Mouse (Mus musculus) gastrocnemius, postnatal 36 days (tissue): Measurements from ENCODE around the gene Hdac5. TPM values are rescaled to one million over a fixed set of nuclear protein-coding genes. Genes with fewer than 3 reads are reported as not detected.
"Not testable (repeated sequence)": the region's sequence is repeated elsewhere in the genome, so short reads cannot be mapped to it uniquely, and the experiment has no call there.

ENCODE experiments used
- DNase-seq, 2 experiments: peaks; one replicate each; pipeline ENCODE4 v3.0.0; 2022
- intact Hi-C: fragments of 180-260 bp; cut with DNase I; formaldehyde crosslinking; loops from one replicate; pipeline ENCODE4 v1.15.1; 2025
- total RNA-seq, 2 experiments: library from RNA; stranded (reverse); gene quantifications; 2 replicates each; pipeline ENCODE4 v1.2.3; 2021

Gene Hdac5
- total RNA-seq, 2 experiments from 2014 or later, result 62.2 to 78.7 TPM

- intact Hi-C loops, result loop anchor here (2.0 kb wide), 1 partner anchor 59 kb away; the partner anchor contains the start of gene BC030867
- DNase-seq, result peak; percentile 84 to 85
These were observed 40.2 kb downstream of the Hdac5 start, which contains the start of gene G6pc3 for GRCm38 (mm10) chr11:102189461-102190436. G6pc3 (plus strand) TSS chr11:102189620.

- intact Hi-C loops, result loop anchor here (2.0 kb wide), 1 partner anchor 60 kb away; the partner anchor contains the start of gene BC030867
- DNase-seq, result no peak
These were observed 41.0 kb downstream of the Hdac5 start for GRCm38 (mm10) chr11:102188980-102189379.

GRCm38 (mm10) chr11:102186235-102186634 is 43.7 kb downstream of the Hdac5 start:
- no peak for DNase-seq
- intact Hi-C loops, result no loop called here

DNA sequence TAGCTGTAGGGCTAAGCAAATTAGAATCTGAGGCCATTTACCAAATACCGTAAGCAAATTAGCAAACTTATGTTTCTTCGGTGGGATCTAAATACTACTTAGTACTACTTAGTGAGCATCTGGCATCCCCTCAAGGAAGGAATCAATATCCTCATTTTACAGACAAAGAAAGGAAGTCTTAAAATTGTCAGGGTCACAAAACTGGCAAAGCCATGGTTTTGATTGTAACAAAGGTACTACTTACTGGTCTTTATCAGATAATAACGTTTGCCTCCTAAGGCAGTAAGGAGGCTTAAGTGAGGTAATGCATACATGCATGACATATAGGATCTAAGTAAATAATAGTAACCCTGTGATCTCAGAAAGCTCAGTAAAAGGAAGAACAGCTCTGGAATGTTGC is 44.3 kb downstream of the Hdac5 start:
- intact Hi-C loops, result no loop called here
- DNase-seq, result no peak

DNA sequence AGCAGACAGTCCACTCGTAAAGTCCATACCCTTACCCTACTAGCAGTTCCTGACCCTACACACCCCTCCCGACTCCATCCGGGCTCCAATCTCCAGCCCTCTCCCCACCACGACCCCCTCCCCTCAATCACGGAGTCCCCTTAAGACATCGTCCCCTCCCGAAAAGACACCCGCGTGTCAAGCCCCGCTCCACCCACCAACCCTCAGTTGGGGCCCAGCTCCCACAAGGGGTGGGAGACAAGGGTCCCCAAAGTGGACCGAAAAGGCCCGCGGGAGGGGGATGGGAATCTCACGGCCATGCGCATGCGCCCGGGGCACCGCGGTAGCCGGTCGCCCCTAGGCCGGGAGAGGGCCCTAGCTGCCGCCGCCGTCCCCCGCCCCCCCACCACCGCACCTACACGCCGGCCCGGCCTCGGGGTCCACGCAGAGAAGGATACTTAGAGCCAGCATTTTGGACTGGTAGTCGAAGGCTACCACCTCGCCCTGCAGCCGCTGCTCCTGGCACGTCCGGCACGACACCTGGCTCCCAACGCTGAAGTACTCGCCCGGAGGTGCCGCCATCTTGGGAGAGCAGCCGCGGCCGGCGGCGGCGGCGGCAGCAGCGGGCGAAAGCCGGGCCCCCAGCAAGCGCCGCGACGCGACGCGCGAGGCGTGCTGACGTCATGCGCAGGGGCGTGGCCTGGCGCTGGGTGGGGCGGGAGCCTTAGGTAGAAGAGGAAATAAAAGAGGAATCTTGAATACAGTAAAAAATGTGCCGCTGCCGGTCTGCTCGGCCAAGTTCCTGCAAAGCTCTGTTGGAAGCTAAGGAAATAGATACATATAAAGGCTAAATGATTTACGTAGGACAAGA is 45.1 kb downstream of the Hdac5 start, which contains the start of gene Lsm12:
TSS of gene Lsm12 (minus strand) at position 651 of the 850 bp plus-strand sequence.
- intact Hi-C loops, result no loop called here
- DNase-seq, result peak; percentile 92 to 95

DNA sequence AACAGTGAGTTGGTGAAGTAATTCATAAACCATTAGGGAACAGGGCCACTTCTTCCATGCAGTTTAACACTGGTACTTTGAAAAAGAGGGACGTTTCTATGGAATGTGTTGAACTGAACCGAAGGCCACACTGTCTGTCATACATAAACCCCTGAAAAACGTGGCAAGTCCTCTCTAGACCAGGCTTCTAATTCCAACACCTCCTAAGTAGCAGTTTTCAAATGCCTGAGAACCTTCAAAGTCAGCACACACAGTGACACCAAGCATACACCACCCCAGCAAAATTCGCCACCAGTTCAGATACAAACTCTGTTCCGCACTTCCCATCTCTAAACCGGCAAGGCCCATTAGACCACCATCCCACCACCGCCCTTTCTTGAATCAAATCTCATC is 45.7 kb downstream of the Hdac5 start:
- DNase-seq, result no peak
- intact Hi-C loops, result no loop called here

DNA sequence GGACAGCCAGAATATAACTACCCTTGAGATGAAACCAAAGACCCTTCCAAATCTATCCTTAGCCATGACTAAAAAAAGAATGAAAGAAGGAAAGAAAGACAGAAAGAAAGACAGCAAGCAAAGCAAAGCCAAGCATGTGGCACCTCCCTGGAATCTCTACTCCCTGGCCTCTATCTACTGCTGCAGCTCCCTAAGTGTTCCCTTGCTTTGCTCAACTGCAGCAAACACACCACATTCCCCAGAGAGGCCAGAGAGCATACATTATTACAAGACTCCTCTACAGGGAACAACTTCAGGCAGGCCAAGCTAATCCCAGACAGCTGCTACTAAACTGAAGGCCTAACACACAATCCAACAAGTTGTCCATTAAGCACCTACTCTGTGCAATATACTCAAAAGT is 50.1 kb downstream of the Hdac5 start:
- intact Hi-C loops, result no loop called here
- no peak for DNase-seq

DNA sequence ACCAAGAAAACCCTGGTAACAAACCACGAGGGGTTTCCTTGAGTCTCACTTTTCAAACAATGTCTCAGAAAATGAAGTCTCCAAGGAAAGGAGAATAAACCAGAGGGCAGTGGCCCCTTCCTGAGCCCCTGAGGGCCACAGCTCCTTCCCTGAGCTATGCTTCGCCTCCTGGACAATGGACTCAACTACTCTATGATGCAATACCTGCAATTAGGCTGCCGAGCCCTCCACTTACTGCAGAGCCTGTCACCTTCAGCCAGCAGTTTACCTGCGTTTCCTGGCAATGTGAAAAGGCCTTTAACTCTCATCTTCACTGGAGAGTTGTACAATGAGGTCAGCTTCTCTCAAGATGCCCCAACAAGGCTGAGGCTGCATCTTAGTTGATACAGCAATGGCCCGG is 61.3 kb downstream of the Hdac5 start:
- intact Hi-C loops, result no loop called here
- DNase-seq, result no peak

- no peak for DNase-seq
- intact Hi-C loops, result no loop called here
These were observed 62.4 kb downstream of the Hdac5 start for GRCm38 (mm10) chr11:102167539-102167938.

DNA sequence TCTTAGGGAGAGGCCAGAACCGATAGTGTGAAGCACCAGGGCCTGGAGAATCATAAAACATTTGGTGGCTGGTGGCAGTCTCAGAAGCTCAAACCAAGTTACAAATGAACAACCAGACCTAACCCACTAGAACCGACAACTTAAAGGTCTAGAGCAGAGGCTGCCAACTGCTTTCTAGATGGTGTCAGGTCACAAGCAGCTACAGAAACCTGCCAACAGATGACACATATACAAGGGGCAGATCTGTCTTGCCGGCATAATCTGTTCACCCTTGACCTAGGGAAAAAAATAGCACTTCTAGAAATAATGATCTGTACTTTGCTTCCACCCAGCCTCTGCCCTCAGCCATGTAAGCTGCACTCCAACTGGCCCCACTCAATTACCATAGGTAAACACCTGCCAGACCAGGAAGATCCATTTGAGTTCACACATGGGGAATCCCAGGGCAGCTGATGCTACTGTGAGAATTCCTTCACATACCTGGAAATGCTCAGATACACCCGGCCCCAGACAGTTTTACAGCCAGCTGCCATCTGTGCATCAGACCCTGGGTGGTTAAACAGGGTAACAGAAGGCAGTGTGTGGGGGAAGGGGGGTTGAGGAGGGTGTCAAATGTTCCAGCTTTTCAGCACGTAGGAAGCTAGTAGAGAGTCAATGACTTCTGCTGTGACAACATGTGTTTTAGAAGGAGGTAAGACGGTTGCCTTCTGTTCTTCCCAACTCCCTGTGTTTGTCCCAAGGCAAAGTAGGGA is 63.8 kb downstream of the Hdac5 start:
- intact Hi-C loops, result no loop called here
- no peak for DNase-seq

DNA sequence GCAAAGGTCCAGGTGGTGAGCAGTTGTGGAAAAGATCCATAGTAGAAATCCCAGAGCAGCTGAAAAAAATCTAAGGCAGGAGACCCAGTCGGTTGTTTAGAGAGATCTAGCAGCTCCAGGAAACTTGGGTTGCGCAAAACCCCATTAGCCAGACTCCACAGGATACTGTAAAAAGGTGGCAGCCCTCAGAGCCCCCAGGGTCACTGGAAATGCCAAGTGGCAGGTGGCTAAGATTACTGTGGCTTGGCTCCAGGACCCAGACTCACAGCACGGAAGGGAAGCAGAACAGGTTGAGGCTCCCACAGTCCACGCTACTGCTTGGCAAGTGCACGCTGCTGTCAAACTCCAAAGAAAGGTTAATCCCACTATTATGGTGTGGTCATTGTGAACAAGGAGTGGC is 70.2 kb downstream of the Hdac5 start:
- intact Hi-C loops, result no loop called here

GRCm38 (mm10) chr11:102158024-102158423 is 71.9 kb downstream of the Hdac5 start:
- intact Hi-C loops, DNase-seq: not testable (repeated sequence)

More for the DNA sequence above, 70.2 kb downstream of the Hdac5 start:
- no peak for DNase-seq

- DNase-seq, result no peak
- intact Hi-C loops, result no loop called here
These were observed 73.2 kb downstream of the Hdac5 start for GRCm38 (mm10) chr11:102156786-102157089.

DNA sequence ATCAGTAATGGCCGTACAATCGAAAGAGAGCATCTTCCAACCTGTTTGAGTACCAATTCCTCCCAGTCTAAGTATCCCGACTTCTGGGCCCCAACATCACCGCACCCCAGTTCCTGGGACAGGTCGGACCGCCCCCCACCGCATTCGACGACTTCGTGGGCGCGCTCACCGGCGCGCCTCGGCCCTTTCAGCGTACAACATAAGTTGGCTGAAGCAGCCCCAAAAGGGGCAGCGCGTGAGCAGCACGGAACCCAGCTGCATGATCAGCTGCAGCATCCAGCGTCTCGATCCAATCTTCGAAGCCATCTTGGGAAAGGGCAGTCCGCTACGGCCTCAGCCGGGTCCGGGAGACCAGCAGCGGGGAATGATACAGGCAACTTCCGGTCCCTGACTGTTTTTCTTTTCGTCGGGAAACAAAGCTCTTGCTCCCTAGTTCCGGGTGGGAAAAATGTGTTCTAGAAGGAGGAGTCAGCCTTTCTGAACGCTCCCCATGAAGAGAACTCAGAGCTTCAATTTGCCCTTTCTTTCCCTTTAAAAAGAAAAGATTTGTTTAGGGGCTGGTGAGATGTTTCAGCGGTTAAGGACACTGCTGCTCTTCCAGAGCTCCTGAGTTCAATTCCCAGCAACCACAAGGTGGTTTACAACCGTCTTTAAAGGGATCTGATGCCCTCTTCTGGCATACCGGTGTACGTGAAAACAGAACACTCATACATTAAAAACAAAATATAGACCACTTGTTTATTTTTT is 73.8 kb downstream of the Hdac5 start, which contains the start of gene Tmem101:
TSS of gene Tmem101 (minus strand) at position 366 of the 747 bp plus-strand sequence.
- intact Hi-C loops, result no loop called here
- peak; percentile 86 to 88 for DNase-seq

- intact Hi-C loops, result no loop called here
- no peak for DNase-seq
These were observed 82.6 kb downstream of the Hdac5 start for GRCm38 (mm10) chr11:102147213-102147989.

DNA sequence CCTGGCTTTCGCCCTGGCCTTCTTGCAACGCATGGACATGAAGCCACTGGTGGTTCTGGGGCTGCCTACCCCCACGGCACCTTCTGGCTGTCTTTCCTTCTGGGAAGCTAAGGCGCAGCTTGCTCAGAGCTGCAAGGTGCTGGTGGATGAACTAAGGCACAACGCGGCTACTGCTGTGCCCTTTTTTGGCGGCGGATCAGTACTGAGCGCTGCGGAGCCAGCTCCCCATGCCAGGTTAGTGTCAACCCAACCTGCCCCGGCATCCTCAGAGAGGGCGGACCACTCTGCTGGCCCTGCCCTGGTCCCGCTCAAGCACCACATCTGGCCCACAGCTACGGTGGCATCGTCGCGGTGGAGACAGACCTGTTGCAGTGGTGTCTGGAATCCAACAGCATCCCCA is 83.4 kb downstream of the Hdac5 start:
- no peak for DNase-seq
- intact Hi-C loops, result no loop called here

- no peak for DNase-seq
These were observed 84.0 kb downstream of the Hdac5 start for GRCm38 (mm10) chr11:102146005-102146404.

GRCm38 (mm10) chr11:102145471-102146001 is 84.4 kb downstream of the Hdac5 start, which contains the start of gene Nags:
Nags (plus strand) TSS chr11:102145513.
- intact Hi-C loops, result no loop called here
- no peak for DNase-seq

More at GRCm38 (mm10) chr11:102146005-102146404, 84.0 kb downstream of the Hdac5 start:
- intact Hi-C loops, result no loop called here
